ENCODE assay signal across 10 mouse cellular contexts in genomic region chr19:4990256-4990625, GRCm38 (mm10). TPM values are rescaled to one million over a fixed set of nuclear protein-coding genes. Genes with fewer than 3 reads are reported as not detected.
A peak's percentile ranks its signal among the peaks of the same experiment; 100 is the strongest.
DNase-seq lines count a peak whose midpoint lies in the region; ATAC-seq and TF ChIP-seq lines count a peak whose summit lies in the region.
"Had no signal": no experiment of that assay in that cellular context is flagged by ENCODE, and none has a peak within 500 bp of the region (broad histone marks: within the 10 kb centered on the region; RNA-seq: fewer than 3 reads in every experiment).

Gene Npas4, minus strand, starts transcription at chr19:4990316.

- H3K4me2 ChIP-seq in heart, embryonic 11.5 days: peak within 1 kb of the TSS; percentile 59
- H3K4me2 ChIP-seq in hindbrain, embryonic 11.5 days (replicated peaks; ENCODE audit: low read depth, low read length): peak within 1 kb of the TSS; percentile 48
- H3K4me2 ChIP-seq in midbrain, embryonic 13.5 days (replicated peaks): peak within 1 kb of the TSS; percentile 70
- H3K4me2 ChIP-seq in kidney, embryonic 16.5 days (replicated peaks; ENCODE audit: low read depth, low read length): no peak within 1 kb of the TSS

- no peak for ATAC-seq in heart, embryonic 11.5 days (replicated peaks; ENCODE audit: insufficient number of reproducible peaks, low FRiP score, low TSS enrichment)
- ATAC-seq in hindbrain, embryonic 11.5 days (ENCODE audit: low FRiP score): no peak
- ATAC-seq in midbrain, embryonic 13.5 days: peak; percentile 31; the same call in 1 of the 2 replicates
- ATAC-seq in kidney, embryonic 16.5 days (ENCODE audit: low FRiP score, low TSS enrichment): no peak

- H3K79me2 ChIP-seq in heart, adult 2 months (replicated peaks; ENCODE audit: control insufficient read depth, insufficient read depth, low read length): no peaks in the 10 kb centered on the region

- H3K9ac ChIP-seq in heart, embryonic 11.5 days (ENCODE audit: low read depth, low read length): no peak within 1 kb of the TSS
- H3K9ac ChIP-seq in heart, adult 2 months (ENCODE audit: low read depth, low read length): no peak within 1 kb of the TSS
- 0 out of 2 replicates have a peak within 1 kb of the TSS, but pooled peaks have one; percentile 42 for H3K9ac ChIP-seq in hindbrain, embryonic 11.5 days (ENCODE audit: low read depth, low read length)
- peak within 1 kb of the TSS; percentile 71 for H3K9ac ChIP-seq in midbrain, embryonic 13.5 days (replicated peaks)
- no peak within 1 kb of the TSS for H3K9ac ChIP-seq in kidney, embryonic 16.5 days (replicated peaks; ENCODE audit: low read length)
- H3K9ac ChIP-seq: liver, embryonic 14.5 days had no signal

- 14% methylated on average over 4 of the region's 4 CpGs for WGBS in heart, embryonic 11.5 days (ENCODE audit: insufficient replicate concordance)
- 21% methylated on average over 4 of the region's 4 CpGs for WGBS in heart, adult 2 months
- 29% methylated on average over 4 of the region's 4 CpGs for WGBS in bone marrow, adult 2 months
- WGBS in hindbrain, embryonic 11.5 days: 26% methylated on average over 4 of the region's 4 CpGs
- 19% methylated on average over 4 of the region's 4 CpGs for WGBS in midbrain, embryonic 13.5 days
- 22% methylated on average over 4 of the region's 4 CpGs for WGBS in kidney, embryonic 16.5 days

- no peak for TF ChIP-seq EP300 in heart, adult 2 months (IDR thresholded peaks at IDR 0.05; ENCODE audit: insufficient read depth, low read depth, low read length)

- no peaks in the 10 kb centered on the region for H3K36me3 ChIP-seq in heart, embryonic 11.5 days (ENCODE audit: control insufficient read depth, insufficient read depth, low read length)
- H3K36me3 ChIP-seq in heart, adult 2 months (ENCODE audit: control insufficient read depth, insufficient read depth, low read length): no peaks in the 10 kb centered on the region; the same call in 1 of the 2 replicates
- no peaks in the 10 kb centered on the region for H3K36me3 ChIP-seq in hindbrain, embryonic 11.5 days (ENCODE audit: control insufficient read depth, insufficient read depth, low read length)
- peaks cover 12% of the 10 kb centered on the region for H3K36me3 ChIP-seq in midbrain, embryonic 13.5 days
- H3K36me3 ChIP-seq in kidney, embryonic 16.5 days (ENCODE audit: insufficient read depth, low read length): no peaks in the 10 kb centered on the region

- H3K27ac ChIP-seq in heart, embryonic 11.5 days (ENCODE audit: low read depth, low read length): no peak within 1 kb of the TSS
- H3K27ac ChIP-seq in heart, adult 2 months: no peak within 1 kb of the TSS
- H3K27ac ChIP-seq in bone marrow, adult 2 months (ENCODE audit: control insufficient read depth, insufficient read depth, low read depth, low read length, poor library complexity): no peak within 1 kb of the TSS
- H3K27ac ChIP-seq in hindbrain, embryonic 11.5 days (ENCODE audit: low read depth, low read length): no peak within 1 kb of the TSS
- H3K27ac ChIP-seq in midbrain, embryonic 13.5 days: peak within 1 kb of the TSS; percentile 61
- no peak within 1 kb of the TSS for H3K27ac ChIP-seq in kidney, embryonic 16.5 days (ENCODE audit: low read length)
- H3K27ac ChIP-seq: liver, embryonic 14.5 days had no signal

- no peaks in the 10 kb centered on the region for H3K9me3 ChIP-seq in heart, embryonic 11.5 days (replicated peaks; ENCODE audit: control insufficient read depth, low read length)
- no peaks in the 10 kb centered on the region for H3K9me3 ChIP-seq in hindbrain, embryonic 11.5 days (ENCODE audit: control insufficient read depth, low read length)
- no peaks in the 10 kb centered on the region for H3K9me3 ChIP-seq in midbrain, embryonic 13.5 days
- H3K9me3 ChIP-seq in kidney, embryonic 16.5 days (ENCODE audit: low read length): no peaks in the 10 kb centered on the region

- H3K4me1 ChIP-seq in heart, embryonic 11.5 days (ENCODE audit: control insufficient read depth, insufficient read depth, low read length): peaks cover 28% of the 10 kb centered on the region
- H3K4me1 ChIP-seq in heart, adult 2 months (ENCODE audit: control insufficient read depth, insufficient read depth, low read length): no peaks in the 10 kb centered on the region; the same call in 1 of the 2 replicates
- no peaks in the 10 kb centered on the region; the same call in 1 of the 2 replicates for H3K4me1 ChIP-seq in bone marrow, adult 2 months (ENCODE audit: control insufficient read depth, insufficient read depth, low read length)
- no peaks in the 10 kb centered on the region for H3K4me1 ChIP-seq in hindbrain, embryonic 11.5 days (replicated peaks; ENCODE audit: control insufficient read depth, insufficient read depth, low read length)
- H3K4me1 ChIP-seq in midbrain, embryonic 13.5 days (replicated peaks): peaks cover 37% of the 10 kb centered on the region
- no peaks in the 10 kb centered on the region for H3K4me1 ChIP-seq in kidney, embryonic 16.5 days (ENCODE audit: insufficient read depth, low read length)

- H3K4me3 ChIP-seq in heart, embryonic 11.5 days (ENCODE audit: low read depth, low read length): peak within 1 kb of the TSS; percentile 8; the same call in 1 of the 2 replicates
- no peak within 1 kb of the TSS for H3K4me3 ChIP-seq in heart, adult 2 months
- no peak within 1 kb of the TSS for H3K4me3 ChIP-seq in bone marrow, adult 2 months (replicated peaks; ENCODE audit: control insufficient read depth, low read depth, low read length)
- H3K4me3 ChIP-seq in hindbrain, embryonic 11.5 days (ENCODE audit: low read depth, low read length): peak within 1 kb of the TSS; percentile 34
- H3K4me3 ChIP-seq in midbrain, embryonic 13.5 days (replicated peaks): peak within 1 kb of the TSS; percentile 49
- no peak within 1 kb of the TSS for H3K4me3 ChIP-seq in kidney, embryonic 16.5 days (ENCODE audit: low read length)

- peaks cover 39% of the 10 kb centered on the region for H3K27me3 ChIP-seq in heart, embryonic 11.5 days (ENCODE audit: control insufficient read depth, insufficient read depth, low read length)
- H3K27me3 ChIP-seq in heart, adult 2 months (ENCODE audit: control insufficient read depth, insufficient read depth, low read length): no peaks in the 10 kb centered on the region
- H3K27me3 ChIP-seq in hindbrain, embryonic 11.5 days (ENCODE audit: control insufficient read depth, insufficient read depth, low read length): peaks cover 47% of the 10 kb centered on the region
- H3K27me3 ChIP-seq in midbrain, embryonic 13.5 days: peaks cover 97% of the 10 kb centered on the region
- H3K27me3 ChIP-seq in kidney, embryonic 16.5 days (ENCODE audit: insufficient read depth, low read length): peaks cover 39% of the 10 kb centered on the region

- intact Hi-C loops in heart, adult 2 months (cut with DNase I): no loop called here

- DNase-seq in heart, adult 2 months: no peak
- DNase-seq in hindbrain, embryonic 11.5 days (ENCODE audit: low spot score): no peak
- DNase-seq in thymus, postnatal 10 days (ENCODE audit: low spot score in 2 of 2): no peak
- DNase-seq in B cell, adult 2 months: no peak
- DNase-seq: kidney, postnatal 36 days had no signal

- no peak for TF ChIP-seq CTCF in heart, adult 2 months (IDR thresholded peaks at IDR 0.05)
- no peak for TF ChIP-seq CTCF in bone marrow, adult 2 months (IDR thresholded peaks at IDR 0.05; ENCODE audit: control insufficient read depth, insufficient read depth, low read length)

- TF ChIP-seq POLR2A in heart, adult 2 months (IDR thresholded peaks at IDR 0.05; ENCODE audit: insufficient read depth, low read depth, low read length): no peak
- no peak for TF ChIP-seq POLR2A in bone marrow, adult 2 months (IDR thresholded peaks at IDR 0.05; ENCODE audit: borderline replicate concordance, control insufficient read depth, low read depth, low read length)

RNA-seq across cellular contexts. Expression of gene Npas4, which starts in this region (rescaled TPM):
- 0.11 and 0.13 TPM in 2 replicates for polyA plus RNA-seq in heart, embryonic 11.5 days (2014; fragmentation: Nextera tagmentation; extraction: Ambion mirVana)
- not detected for total RNA-seq in heart, adult 2 months (2021)
- polyA plus RNA-seq in heart, adult 2 months (2012; rRNA removed): 0.41 and 0.62 TPM in 2 replicates
- 6.9 and 15.5 TPM in 2 replicates for polyA plus RNA-seq in bone marrow, adult 2 months (2011; ENCODE audit: insufficient read depth, insufficient read length, low replicate concordance, missing spikeins)
- 0.06 and 0.07 TPM in 2 replicates for polyA plus RNA-seq in hindbrain, embryonic 11.5 days (2014; fragmentation: Nextera tagmentation; extraction: Ambion mirVana)
- polyA plus RNA-seq in midbrain, embryonic 13.5 days (2015; fragmentation: Nextera tagmentation; extraction: Ambion mirVana): 0.31 and 0.32 TPM in 2 replicates
- not detected in 2 replicates for polyA plus RNA-seq in kidney, embryonic 16.5 days (2015; fragmentation: Nextera tagmentation; extraction: Ambion mirVana)

Comparison
In these comparisons a context has a peak if more than half of its experiments do, and no peak if none do; other contexts are left out.
1. H3K4me3 ChIP-seq: peak in heart, embryonic 11.5 days (single experiment) and hindbrain, embryonic 11.5 days (single experiment); none in heart, adult 2 months (single experiment), bone marrow, adult 2 months (single experiment) and kidney, embryonic 16.5 days (single experiment).
2. Peak in ATAC-seq, H3K4me3 ChIP-seq, H3K27ac ChIP-seq, H3K9ac ChIP-seq and H3K4me2 ChIP-seq in midbrain, embryonic 13.5 days; RNA of the gene not detected or under 1 TPM.